36 mouse cellular contexts compared by ENCODE assay signal in genomic region chr16:84477528-84477927, GRCm38 (mm10). TPM values are rescaled to one million over a fixed set of nuclear protein-coding genes. Genes with fewer than 3 reads are reported as not detected.
"Had no signal": no experiment of that assay in that cellular context is flagged by ENCODE, and none has a peak within 500 bp of the region (broad histone marks: within the 10 kb centered on the region; RNA-seq: fewer than 3 reads in every experiment).

No protein-coding gene starts in this region.

- H3K27me3 ChIP-seq: embryonic facial prominence, embryonic 12.5 days; embryonic facial prominence, embryonic 13.5 days; embryonic facial prominence, embryonic 15.5 days; forebrain, embryonic 12.5 days; forebrain, embryonic 13.5 days; forebrain, embryonic 15.5 days had no signal

- H3K9me3 ChIP-seq: embryonic facial prominence, embryonic 10.5 days; embryonic facial prominence, embryonic 12.5 days; embryonic facial prominence, embryonic 13.5 days; embryonic facial prominence, embryonic 15.5 days; forebrain, embryonic 10.5 days; forebrain, embryonic 12.5 days; forebrain, embryonic 13.5 days; forebrain, embryonic 15.5 days had no signal

- H3K4me2 ChIP-seq: embryonic facial prominence, embryonic 12.5 days; embryonic facial prominence, embryonic 13.5 days; embryonic facial prominence, embryonic 15.5 days; forebrain, embryonic 12.5 days; forebrain, embryonic 13.5 days; forebrain, embryonic 15.5 days had no signal

- H3K9ac ChIP-seq: embryonic facial prominence, embryonic 12.5 days; embryonic facial prominence, embryonic 13.5 days; embryonic facial prominence, embryonic 15.5 days; forebrain, embryonic 12.5 days; forebrain, embryonic 13.5 days; forebrain, embryonic 15.5 days; forebrain, postnatal 0 days had no signal

- DNase-seq: cerebellum, adult 9-10 months; cerebellum, adult 9-11 months; cerebellum, postnatal 10 days; cerebellum, postnatal 14 days; cerebellum, postnatal 25 days; cerebellum, postnatal 36 days; embryo, embryonic 11 days; forebrain, postnatal 0 days; gastrocnemius, adult 2 months; gastrocnemius, postnatal 10 days; gastrocnemius, postnatal 14 days; gastrocnemius, postnatal 25 days; gastrocnemius, postnatal 36 days; heart, adult 11 months; heart, adult 18-20 months; heart, adult 2 months had no signal

- H3K4me3 ChIP-seq: embryonic facial prominence, embryonic 10.5 days; embryonic facial prominence, embryonic 12.5 days; embryonic facial prominence, embryonic 13.5 days; embryonic facial prominence, embryonic 15.5 days; erythroblast, embryonic 14.5 days; forebrain, embryonic 10.5 days; forebrain, embryonic 12.5 days; forebrain, embryonic 13.5 days; forebrain, embryonic 15.5 days; gastrocnemius, adult 2 months; heart, adult 2 months had no signal

- H3K4me1 ChIP-seq: embryonic facial prominence, embryonic 10.5 days; embryonic facial prominence, embryonic 12.5 days; embryonic facial prominence, embryonic 13.5 days; embryonic facial prominence, embryonic 15.5 days; forebrain, embryonic 10.5 days; forebrain, embryonic 12.5 days; forebrain, embryonic 13.5 days; forebrain, embryonic 15.5 days had no signal

- ATAC-seq: forebrain, embryonic 13.5 days; forebrain, embryonic 14.5 days; forebrain, embryonic 15.5 days; forebrain, embryonic 16.5 days; forebrain, postnatal 0 days had no signal

- H3K36me3 ChIP-seq: embryonic facial prominence, embryonic 10.5 days; embryonic facial prominence, embryonic 12.5 days; embryonic facial prominence, embryonic 13.5 days; embryonic facial prominence, embryonic 15.5 days; forebrain, embryonic 10.5 days; forebrain, embryonic 12.5 days; forebrain, embryonic 15.5 days had no signal

- H3K27ac ChIP-seq: embryonic facial prominence, embryonic 10.5 days; embryonic facial prominence, embryonic 12.5 days; embryonic facial prominence, embryonic 13.5 days; embryonic facial prominence, embryonic 15.5 days; forebrain, embryonic 10.5 days; forebrain, embryonic 12.5 days; forebrain, embryonic 13.5 days; forebrain, embryonic 15.5 days; gastrocnemius, adult 2 months; heart, adult 2 months had no signal

RNA-seq across cellular contexts. Expression of gene A730009L09Rik, which starts 37.4 kb away (rescaled TPM):
- total RNA-seq: common myeloid progenitor, adult 5-6 weeks; forebrain, postnatal 0 days; gastrocnemius, adult 18-20 months; gastrocnemius, adult 2 months; gastrocnemius, adult 8-10 months; gastrocnemius, postnatal 10 days; gastrocnemius, postnatal 14 days; gastrocnemius, postnatal 25 days; gastrocnemius, postnatal 36 days; gastrocnemius, postnatal 4 days; heart, adult 18-20 months; heart, adult 2 months; heart, adult 8-10 months had no signal
- polyA plus RNA-seq: embryonic facial prominence, embryonic 10.5 days; embryonic facial prominence, embryonic 11.5 days; embryonic facial prominence, embryonic 12.5 days; embryonic facial prominence, embryonic 13.5 days; embryonic facial prominence, embryonic 14.5 days; embryonic facial prominence, embryonic 15.5 days; erythroblast, embryonic 14.5 days; forebrain, embryonic 10.5 days; forebrain, embryonic 11.5 days; forebrain, embryonic 12.5 days; forebrain, embryonic 13.5 days; forebrain, embryonic 14.5 days; forebrain, embryonic 15.5 days; forebrain, embryonic 16.5 days; gonadal fat pad, adult 2 months; heart, adult 2 months had no signal
